Mouse (Mus musculus) liver, adult 2 months (tissue): ENCODE measurements around the gene Il1r1.

Experiments used
- CTCF ChIP-seq: fragments of 200-500 bp; IDR thresholded peaks from 2 replicates; pipeline ENCODE4 v1.5.1; 2011; ENCODE audit warnings: low read depth, low read length, control low read depth
- POLR2A ChIP-seq: fragments of 200-500 bp; IDR thresholded peaks from 2 replicates; pipeline ENCODE4 v1.6.1; 2011; ENCODE audit warnings: low read length, control low read depth; ENCODE audit not compliant: insufficient read depth; ENCODE audit errors: extremely low read depth

GRCm38 (mm10) chr1:40183410-40183809 lies 41.5 kb upstream of the Il1r1 start:
- TF ChIP-seq POLR2A (no peak), CTCF (no peak)
